Mouse (Mus musculus) liver, adult (tissue): ENCODE results near the gene Xndc1.

Experiments used
- GATA4 ChIP-seq: IDR thresholded peaks from 2 replicates; pipeline ENCODE4 v1.6.1; 2014; ENCODE audit warnings: mild to moderate bottlenecking, low read length; ENCODE audit not compliant: insufficient replicate concordance

Xndc1 gene

DNA sequence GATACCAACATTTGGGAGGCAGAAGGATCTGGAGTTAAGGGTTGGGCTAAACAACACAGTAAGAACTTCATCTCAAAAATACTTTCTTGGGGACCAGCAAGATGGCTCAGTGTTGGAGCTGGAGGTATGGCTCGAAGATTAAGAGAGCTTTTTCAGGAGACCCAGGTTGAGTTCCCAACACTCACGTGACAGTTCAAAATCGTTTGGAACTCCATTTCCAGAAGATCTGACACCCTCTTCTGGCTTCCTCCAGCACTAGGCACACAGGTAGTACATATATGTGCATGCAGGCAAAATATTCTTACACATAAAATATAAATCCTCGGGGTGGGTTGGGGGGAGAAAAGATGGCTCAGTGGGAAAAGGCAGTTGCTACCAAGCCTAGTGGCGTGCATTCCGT is 1.1 kb downstream of the Xndc1 start:
- TF ChIP-seq GATA4: no peak

DNA sequence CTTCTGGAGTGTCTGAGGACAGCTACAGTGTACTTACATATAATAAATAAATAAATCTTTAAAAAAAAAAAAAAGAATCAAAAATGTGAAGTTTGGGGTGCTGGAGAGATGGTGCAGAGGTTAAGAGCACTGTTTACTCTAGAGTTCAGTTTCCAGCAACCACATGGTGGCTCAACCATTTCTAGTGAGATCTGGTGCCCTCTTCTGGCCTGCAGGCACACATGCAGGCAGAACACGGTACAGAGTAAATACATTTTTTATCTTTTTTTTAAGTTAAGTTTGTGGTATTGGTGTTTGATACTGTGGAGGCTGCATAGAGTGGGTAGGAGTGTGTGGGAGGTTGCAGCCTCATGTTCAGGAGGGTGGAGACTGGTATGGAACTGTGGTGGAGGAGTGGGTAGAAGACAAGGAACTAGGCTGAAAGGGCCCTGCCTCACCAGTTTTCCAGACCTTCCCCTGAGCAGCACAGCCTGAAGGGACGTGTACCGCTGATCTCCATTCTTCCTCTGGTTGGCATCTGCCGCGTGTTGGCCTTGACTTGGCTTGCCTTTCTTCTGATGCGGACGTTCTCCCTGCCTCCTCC is 11.5 kb downstream of the Xndc1 start:
- TF ChIP-seq GATA4: no peak

DNA sequence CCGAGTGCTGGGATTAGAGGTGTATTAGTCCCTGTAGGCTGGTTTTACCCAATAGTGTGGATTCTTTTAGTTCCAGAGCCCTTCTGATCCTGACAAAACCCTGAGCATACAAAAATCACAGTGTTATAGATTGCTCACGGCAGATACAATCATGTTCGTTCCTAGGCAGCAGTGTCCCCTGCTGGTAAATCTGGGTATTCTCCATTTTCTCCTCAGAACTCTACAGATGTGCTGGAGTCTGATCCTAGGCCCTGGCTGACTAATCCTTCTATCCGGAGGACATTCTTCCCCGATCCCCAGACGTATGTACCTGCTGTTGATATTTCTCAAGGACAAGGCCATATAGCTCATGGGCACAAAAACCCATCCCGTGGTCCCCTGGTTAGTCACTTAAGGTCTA is 13.2 kb downstream of the Xndc1 start:
- TF ChIP-seq GATA4: no peak

DNA sequence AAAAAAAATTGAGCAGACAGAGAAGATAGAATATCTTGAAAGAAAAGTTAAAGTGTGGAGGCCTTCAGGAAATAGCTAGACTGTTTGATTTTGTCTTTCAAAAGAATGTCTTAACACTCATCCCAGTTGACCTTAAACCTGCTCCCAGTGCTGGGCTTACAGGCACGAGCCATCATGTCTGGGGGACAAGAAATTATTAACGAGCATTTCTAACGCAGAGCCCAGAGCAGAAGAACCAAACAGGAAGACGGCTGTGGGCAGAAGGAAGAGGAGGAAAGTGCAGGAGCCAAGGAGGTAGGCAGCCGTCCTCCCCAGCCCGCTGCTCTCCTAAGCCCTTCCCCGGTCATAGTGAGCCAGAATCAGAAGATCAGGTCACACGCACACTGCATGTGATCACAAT is 15.0 kb downstream of the Xndc1 start:
- TF ChIP-seq GATA4: no peak

DNA sequence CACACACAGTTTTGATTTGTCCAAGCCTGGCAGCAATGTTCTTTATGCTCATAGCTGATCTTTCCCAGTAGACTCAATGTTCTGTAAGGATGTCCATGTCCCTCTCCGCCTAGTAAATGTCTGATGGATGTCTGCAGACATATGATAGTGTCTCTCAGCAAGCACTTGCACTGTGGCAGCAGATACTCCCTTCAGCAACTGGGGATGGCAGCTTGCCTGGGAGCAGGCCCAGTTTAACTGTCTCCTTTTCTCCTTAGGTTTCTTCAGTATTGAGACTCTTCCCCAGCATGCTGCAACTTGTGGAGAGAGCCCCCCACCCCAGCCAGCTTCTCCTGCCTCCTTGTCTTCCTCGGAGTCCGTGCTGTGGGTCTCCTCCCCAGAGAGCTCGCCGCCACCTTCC is 16.5 kb downstream of the Xndc1 start:
- TF ChIP-seq GATA4: no peak

DNA sequence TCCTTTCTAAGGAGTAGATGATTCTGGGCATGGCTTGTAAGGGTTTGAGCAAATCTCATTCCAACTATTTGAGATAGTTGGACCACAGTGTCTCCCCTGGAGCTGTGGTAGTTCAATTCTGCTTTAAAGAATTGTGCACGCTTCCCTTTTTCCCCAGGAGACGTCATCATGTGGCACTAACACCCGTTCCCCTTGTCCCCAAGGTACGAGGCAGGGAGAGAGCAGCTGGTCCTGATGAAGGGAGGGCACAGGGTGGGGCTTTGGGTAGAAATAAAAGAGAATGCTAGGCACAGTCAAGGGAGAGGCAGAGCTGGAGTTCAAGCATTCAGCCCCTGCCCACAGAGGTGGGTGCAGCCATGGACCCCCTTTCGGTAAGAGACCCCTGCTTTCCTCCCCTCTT is 17.5 kb downstream of the Xndc1 start, which contains the start of gene Trpc2:
Gene Trpc2, plus strand, starts transcription at position 301 of the 400 bp plus-strand sequence.
- no peak for TF ChIP-seq GATA4

DNA sequence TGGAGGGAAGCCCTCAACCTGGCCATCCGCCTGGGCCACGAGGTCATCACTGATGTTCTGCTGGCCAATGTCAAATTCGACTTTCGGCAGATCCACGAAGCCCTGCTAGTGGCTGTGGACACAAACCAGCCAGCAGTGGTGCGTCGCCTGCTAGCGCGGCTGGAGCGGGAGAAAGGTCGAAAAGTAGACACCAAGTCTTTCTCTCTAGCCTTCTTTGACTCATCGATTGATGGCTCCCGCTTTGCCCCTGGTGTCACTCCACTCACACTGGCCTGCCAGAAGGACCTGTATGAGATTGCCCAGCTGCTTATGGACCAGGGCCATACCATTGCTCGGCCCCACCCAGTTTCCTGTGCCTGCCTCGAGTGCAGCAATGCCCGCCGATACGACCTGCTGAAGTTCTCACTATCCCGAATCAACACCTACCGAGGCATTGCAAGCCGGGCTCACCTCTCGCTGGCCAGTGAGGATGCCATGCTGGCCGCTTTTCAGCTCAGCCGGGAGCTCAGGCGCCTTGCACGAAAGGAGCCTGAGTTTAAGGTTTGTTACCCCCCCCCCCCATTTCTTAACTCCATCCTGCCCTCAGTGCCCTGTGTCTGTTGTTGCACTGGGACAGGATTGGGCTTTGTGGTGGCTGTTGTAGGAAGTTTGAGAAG is 18.9 kb downstream of the Xndc1 start:
- TF ChIP-seq GATA4: no peak

DNA sequence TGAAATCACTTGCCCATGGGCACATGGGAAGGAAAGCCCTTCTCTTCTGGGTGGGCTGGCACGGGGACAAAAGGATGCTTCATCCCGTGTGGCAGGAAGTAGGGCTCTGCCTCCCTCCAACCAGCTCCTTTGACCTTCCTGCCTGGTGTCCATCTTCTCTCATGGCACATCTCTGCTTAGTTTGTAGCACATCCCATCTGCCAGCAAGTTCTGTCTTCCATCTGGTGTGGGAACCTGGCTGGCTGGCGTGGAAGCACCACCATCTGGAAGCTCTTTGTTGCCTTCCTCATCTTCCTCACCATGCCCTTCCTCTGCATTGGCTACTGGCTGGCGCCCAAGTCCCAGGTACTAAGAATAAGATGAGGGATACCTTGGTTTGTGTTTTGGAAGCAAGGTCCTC is 22.0 kb downstream of the Xndc1 start:
- TF ChIP-seq GATA4: no peak

DNA sequence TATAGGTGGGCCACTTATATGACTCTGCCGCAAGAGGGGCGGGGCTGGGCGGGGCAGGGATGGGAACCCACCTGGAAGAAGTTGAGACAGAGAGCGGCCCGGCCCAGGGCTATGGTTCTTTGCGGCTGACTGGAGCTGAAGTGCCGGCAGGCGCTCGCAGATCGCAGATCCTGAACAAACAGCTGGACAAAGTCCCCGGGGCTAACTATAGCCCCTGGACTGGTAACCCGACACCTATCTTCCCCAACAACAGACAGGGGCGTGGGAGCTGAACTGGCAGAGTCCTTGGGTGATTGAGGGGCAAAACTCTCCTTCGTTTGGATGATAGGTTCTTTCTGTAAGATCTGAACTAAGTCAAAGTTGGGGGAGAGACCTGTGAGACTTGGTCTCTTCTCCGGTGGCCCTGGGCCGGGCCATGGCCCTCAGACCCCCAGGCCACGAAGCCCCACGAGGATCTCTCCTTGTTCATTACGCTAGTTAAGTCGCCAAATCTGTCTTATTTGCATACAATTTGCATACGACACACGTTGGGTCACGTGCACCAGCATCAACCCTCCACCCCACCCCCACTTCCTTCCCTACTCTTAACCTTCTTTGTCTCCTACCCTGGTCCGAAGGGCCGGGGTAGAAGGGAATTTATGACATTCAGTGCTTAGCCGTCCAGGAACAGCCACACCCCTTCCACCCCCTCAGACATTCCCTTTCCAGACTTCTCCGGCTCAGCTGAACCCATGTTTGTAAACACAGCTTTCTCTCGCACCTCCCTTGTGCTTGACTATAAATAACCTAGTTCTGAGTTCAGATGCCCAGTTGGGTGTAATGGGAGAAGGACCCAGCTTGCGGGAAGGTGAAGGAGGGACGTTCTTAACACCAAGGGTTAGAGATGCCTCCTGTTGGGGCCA is 34.7 kb downstream of the Xndc1 start:
- no peak for TF ChIP-seq GATA4

DNA sequence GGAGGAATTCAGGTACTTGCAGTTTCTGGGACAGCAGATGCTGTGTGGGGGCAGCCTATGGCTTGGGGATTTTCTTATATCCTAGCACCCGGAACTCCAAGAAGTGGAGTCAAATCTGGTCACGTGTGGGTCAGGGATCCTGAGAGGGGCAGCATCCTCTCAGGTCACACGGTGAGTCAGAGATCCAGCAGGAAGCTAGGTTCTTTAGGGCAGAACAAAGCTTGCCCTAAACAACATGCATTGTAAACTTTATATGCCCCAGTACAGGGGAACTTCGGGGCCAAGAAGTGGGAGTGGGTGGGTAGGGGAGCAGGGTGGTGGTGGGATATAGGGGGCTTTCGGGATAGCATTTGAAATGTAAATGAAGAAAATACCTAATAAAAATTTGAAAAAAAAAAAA is 35.6 kb downstream of the Xndc1 start:
- no peak for TF ChIP-seq GATA4

DNA sequence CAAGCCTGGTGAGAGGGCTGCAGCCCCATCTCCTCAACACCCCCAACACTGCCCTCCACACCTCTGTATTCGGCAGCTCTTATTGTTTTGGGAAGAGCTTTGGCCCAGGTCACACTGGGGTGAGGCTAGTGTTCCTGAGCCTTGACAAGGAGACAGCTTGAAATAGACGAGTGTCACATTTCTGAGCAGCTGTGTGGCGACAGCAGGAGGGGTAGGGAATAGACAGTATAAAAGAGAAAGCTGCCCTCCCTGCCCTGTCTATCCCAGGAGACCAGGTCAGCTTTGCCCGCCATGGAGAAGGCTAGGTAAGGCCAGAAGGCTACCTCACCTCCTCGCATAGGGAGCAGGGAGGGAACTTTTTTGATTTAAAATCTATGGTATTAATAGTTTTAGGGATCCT is 36.2 kb downstream of the Xndc1 start, which contains the start of gene Art1:
Gene Art1, plus strand, starts transcription at position 257 of the 400 bp plus-strand sequence.
- no peak for TF ChIP-seq GATA4

DNA sequence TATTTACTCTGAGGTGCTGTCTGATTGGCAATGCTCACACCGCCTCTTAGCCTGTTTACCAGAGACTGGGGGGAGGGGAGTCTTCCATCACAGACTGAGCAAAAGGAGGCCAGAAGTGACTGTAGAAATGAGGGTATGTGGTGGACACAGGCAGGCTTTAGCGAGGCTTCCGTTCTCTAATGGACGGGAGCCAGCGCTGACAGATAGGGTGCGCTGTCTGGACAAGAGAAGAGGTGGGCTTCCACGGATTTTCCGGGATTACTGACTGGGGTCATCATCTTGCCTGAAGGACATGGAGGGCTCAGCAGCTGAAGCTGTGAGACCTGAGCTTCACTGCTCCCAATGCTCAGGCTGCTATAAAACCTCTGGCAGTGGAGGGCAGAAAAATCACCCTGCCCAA is 36.9 kb downstream of the Xndc1 start:
- TF ChIP-seq GATA4: no peak

DNA sequence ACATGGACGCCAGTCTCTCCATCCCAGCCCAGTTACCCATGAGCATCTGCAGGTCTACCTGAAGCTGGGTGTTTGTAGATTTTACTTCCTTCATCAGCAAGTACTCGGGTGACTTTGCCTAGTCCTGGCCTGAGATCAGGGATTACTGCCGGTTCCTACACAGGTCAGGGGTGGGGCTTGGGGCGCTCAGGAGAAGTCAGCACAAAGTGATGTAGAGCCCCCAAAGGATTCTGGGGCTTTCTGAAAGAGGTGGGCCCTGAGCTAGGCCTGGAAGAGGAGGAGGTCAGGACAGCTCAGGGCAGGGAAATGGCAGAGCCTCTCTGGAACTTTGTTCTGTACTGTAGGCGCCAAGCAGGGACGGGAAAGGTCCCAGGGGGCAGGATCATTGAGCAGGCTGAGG is 37.4 kb downstream of the Xndc1 start:
- TF ChIP-seq GATA4: no peak

DNA sequence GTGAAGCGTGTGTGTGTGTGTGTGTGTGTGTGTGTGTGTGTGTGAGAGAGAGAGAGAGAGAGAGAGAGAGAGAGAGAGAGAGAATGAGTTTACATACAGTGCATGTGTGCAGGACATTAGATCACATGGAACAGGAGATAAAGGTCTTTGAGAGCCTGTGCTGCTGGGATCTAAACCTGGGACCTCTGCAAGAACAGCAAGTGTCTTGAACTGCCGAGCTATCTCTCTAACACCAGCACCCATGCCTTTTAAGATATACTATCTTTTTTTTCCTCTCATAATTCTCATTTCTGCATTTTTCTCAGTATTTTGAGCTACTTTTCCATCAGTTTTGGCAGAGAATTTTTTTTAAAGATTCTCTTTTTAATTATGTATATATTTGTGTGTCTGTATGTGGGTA is 38.2 kb downstream of the Xndc1 start:
- TF ChIP-seq GATA4: no peak

DNA sequence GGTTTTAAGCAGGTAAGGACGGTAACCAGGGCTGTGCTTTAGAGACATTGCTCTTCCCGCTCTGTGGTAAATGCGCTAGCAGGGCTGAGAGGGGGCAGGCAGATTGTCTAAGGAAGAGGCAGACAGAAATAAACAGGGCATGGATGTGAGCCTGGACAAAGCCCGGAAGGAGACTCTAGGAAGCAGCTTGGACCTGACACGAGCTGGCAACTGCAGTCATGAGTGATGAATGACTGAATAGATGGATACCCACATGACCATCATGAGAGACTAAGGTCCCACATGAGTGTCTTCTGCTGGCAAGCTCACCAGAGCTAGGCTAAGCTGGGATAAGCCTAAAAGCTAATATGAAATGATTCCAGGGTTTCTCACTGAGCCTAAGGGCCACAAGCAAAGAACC is 38.8 kb downstream of the Xndc1 start:
- TF ChIP-seq GATA4: no peak

DNA sequence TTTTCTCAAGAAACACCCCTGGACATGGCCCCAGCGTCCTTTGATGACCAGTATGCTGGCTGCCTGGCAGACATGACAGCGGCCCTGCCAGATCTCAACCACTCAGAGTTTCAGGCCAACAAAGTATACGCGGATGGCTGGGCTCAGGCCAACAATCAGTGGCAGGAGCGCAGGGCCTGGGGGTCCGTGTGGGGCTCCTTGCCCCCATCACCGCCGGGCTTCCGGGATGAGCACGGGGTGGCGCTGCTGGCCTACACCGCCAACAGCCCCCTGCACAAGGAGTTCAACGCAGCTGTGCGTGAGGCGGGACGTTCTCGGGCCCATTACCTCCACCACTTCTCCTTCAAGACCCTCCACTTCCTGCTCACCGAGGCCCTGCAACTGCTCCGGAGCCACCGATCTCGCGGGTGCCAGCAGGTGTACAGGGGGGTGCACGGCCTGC is 41.4 kb downstream of the Xndc1 start:
- TF ChIP-seq GATA4: no peak
